Mouse (Mus musculus) retina, postnatal 1 day (tissue): ENCODE measurements around the gene Gnl2.
A peak's percentile ranks its signal among the peaks of the same experiment; 100 is the strongest.

Experiments used
- DNase-seq: peaks from one replicate; pipeline ENCODE4 v3.0.0-alpha.2; 2012

The Gnl2 gene

GRCm38 (mm10) chr4:125004886-125005285 lies 11.5 kb upstream of the Gnl2 start:
- DNase-seq = no peak

DNA sequence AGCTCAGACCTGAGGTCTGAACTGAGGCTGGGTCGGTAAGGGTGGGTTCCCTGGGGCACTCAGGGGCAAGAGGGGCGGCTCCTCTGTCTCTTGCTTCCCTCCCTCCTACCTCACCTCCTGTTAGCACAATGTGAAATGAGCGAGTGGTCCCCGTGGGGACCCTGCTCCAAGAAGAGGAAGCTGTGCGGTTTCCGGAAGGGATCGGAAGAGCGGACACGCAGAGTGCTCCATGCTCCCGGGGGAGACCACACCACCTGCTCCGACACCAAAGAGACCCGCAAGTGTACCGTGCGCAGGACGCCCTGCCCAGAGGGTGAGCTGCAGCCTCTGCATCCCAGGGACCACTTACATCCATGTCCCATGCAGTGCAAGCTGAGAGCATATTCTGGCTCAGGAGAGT lies 8.9 kb upstream of the Gnl2 start:
- no peak for DNase-seq

- DNase-seq = no peak
These were observed 8.2 kb upstream of the Gnl2 start for GRCm38 (mm10) chr4:125008220-125008619.

- peak; percentile 18 for DNase-seq
These were observed 7.7 kb upstream of the Gnl2 start for GRCm38 (mm10) chr4:125008712-125009111.

DNA sequence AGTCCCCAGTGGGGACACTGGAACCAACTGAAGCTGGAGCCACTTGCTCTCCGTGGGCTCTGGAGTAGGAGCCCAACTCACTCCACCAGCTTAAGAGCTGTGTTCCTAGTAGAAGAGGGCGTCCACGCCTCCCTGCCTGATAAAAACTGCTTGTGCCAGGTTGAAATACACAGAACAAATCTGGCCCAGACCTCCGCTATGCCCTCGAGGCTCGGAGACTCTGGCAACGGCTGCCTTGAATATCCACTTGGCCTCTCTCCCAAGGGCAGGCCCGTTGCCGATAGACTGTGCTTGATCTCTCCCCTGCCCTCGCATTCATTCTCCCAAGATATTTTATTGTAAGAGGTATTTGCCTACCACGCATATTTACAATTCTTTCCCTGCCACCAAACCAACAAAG lies 1.0 kb downstream of the Gnl2 start:
- no peak for DNase-seq

GRCm38 (mm10) chr4:125020780-125021538 lies 4.6 kb downstream of the Gnl2 start:
- peak; percentile 28 for DNase-seq

DNA sequence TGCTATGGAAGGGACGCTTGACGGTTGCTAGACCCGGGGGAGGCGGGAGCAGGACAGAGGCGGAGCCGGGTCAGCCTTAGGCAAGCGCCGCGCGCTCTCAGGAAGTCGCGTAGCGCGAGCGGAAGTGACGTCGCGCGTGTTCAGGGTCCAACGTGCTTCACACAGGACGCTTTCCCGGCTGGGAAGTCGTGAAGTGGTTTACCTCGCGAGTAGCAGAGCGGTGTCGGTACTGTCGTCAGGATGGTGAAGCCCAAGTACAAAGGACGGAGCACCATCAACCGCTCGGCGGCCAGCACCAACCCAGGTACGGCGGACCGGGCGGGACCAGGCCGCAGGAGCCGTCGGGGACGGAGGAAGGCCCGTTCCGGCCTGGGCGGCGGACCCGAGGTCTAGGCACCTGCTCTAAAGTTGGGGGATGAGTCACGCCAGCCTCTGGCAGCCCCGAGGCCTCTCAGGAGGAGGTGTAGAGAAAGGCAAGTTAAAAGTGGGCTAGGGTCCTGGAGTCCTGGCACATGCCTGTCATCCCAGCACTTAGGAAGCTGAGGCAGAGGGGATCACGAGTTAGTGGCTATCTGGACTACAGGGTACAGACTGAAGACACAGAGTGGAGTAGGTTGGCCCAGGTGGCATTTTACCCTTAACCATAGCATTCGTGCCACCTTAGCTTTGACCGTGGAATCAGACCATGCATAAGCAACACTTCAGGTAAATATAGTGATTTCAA lies 13.7 kb downstream of the Gnl2 start:
- peak; percentile 97 for DNase-seq

DNA sequence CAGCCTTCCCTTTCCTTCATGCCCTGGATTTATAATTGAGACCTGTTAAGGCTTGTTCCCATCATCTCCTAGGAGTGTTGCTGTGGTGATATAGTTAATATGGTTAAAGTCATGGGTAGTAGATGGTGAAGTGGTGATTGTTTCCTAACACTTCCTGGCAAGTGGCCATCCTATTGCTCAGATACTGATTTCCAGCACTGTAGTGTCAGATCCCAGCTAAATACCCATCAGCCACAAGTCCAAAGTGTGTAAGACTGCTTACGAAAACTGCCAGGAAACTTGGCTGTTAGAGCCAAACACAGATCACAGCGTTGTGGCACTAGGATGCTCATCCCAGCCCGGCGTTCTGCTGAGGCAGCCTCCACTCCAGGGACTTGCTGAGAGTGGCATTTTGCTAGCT lies 18.0 kb downstream of the Gnl2 start:
- no peak for DNase-seq

DNA sequence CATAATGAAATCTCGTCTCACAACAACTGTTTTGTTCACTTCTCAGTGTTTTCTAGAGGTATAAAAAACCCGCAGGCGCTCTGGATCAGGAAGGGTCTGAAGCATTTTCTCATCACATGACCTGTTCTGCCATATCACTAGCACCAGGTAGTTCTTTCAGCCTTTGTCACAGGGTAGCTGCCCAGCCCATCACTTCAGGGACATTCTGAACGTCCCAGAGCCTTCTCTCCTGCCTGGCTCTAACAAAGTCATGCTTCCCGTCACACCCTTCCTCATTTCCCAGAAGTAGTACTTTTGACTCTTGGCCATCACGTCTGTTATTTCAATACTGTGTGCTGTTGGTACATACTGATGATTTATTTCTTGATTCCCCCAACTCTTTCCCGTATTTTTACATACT lies 28.1 kb downstream of the Gnl2 start:
- DNase-seq = no peak

DNA sequence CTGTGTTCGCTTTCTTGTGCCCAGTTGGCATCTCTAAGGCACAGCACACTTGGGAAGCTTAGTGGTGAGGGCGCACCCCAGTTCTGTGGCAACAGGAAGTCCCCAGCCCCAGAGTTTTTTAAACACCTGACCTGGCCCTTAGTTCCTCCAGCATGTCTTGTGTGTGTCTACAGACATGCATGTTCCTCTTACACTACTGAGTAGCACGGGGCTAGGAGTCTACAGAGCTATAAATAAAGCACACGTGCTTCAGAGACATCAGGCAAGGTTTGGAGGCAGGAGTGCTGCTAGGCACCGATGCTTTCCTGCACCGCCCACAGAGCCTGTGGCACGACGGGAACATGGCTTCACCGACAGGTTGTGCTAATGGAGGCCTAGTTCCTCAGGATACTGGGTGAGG lies 39.0 kb downstream of the Gnl2 start:
- DNase-seq = no peak

GRCm38 (mm10) chr4:125056476-125056875 lies 40.1 kb downstream of the Gnl2 start:
- no peak for DNase-seq

DNA sequence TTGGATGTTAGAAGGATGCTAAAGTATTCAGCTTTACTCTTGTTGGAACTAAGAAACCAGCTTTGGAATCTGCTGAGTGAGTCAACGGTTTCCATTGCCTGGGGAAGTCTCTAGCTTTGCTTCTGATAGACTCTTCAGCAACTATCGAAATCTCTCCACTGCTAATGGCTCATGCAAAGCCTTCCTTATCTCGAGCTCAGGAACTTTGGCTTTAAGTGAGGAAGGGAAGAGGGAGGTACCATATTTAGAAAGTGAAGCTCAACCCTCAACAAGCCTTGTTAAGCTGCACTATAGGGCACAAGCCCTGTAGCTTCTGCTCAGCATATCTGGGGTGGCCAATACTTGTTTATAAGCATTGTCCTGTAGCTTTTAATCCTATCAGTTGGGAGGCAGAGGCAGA lies 40.9 kb downstream of the Gnl2 start:
- DNase-seq = no peak

DNA sequence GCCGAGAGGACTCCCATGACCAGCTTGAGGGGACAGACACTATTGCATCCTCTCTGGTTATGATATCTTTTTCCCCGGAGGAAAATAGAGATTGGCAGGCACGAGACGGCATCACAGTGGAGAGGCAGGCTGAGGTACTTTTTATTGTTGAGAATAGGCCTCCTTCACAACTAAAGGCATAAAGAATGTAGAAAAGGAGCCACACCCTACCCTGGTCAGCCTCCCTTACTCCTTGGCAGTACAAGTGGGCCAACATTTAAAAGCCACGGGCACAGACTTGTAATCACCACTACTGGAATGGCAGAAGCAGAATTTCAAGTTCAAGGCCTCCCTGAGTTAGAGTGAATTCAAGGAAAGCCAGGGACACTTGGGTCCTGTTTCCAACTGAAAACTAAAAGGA lies 41.6 kb downstream of the Gnl2 start:
- DNase-seq = no peak

DNA sequence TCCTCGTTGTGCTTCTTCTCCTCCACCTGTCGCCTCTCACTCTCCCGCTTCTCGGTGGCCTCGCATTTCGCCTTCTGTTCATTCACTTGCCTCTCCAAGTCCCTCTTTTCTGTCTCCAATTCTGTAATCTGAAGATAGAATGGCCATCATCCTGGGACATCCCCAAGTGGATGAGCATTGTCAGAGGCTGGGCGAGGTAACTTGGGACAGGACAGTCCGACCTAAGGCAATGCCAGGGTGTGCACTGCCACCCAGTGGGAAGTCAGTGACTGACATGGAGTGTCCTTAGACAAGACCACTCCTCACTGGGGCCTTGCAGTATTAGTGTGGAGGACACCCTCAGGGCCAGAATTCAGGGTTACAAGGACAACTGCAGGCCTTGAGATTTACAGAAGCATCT lies 42.6 kb downstream of the Gnl2 start:
- peak; percentile 73 for DNase-seq

GRCm38 (mm10) chr4:125063829-125064228 lies 47.4 kb downstream of the Gnl2 start:
- DNase-seq = peak; percentile 1

- DNase-seq = peak; percentile 78
These were observed 49.3 kb downstream of the Gnl2 start, which contains the start of gene Dnali1 for GRCm38 (mm10) chr4:125065517-125066307. Dnali1 (minus strand) TSS chr4:125065703.

- peak; percentile 96 for DNase-seq
These were observed 50.3 kb downstream of the Gnl2 start, which contains the start of gene Snip1 for GRCm38 (mm10) chr4:125066490-125067370. Snip1 (plus strand) TSS chr4:125066672.

DNA sequence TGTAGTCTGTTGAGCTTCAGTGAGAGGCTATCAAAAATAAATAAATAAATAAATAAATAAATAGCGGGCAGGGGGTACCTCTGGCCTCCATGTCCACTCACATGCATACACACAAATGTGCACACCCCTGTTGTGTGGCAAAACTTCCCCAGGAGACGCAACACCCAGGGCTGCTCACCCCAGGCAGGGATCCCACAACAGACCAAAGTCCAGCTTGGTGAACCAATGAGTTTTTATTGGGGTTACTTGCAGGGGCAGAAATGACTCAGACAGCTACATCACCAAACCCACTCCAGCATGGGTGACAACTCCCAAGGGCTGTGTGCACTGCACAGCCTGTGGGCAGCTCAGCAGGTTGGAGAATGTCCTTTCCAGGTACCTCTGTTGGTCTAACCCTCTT lies 61.3 kb downstream of the Gnl2 start:
- DNase-seq = no peak

- no peak for DNase-seq
These were observed 62.3 kb downstream of the Gnl2 start for GRCm38 (mm10) chr4:125078698-125079097.

DNA sequence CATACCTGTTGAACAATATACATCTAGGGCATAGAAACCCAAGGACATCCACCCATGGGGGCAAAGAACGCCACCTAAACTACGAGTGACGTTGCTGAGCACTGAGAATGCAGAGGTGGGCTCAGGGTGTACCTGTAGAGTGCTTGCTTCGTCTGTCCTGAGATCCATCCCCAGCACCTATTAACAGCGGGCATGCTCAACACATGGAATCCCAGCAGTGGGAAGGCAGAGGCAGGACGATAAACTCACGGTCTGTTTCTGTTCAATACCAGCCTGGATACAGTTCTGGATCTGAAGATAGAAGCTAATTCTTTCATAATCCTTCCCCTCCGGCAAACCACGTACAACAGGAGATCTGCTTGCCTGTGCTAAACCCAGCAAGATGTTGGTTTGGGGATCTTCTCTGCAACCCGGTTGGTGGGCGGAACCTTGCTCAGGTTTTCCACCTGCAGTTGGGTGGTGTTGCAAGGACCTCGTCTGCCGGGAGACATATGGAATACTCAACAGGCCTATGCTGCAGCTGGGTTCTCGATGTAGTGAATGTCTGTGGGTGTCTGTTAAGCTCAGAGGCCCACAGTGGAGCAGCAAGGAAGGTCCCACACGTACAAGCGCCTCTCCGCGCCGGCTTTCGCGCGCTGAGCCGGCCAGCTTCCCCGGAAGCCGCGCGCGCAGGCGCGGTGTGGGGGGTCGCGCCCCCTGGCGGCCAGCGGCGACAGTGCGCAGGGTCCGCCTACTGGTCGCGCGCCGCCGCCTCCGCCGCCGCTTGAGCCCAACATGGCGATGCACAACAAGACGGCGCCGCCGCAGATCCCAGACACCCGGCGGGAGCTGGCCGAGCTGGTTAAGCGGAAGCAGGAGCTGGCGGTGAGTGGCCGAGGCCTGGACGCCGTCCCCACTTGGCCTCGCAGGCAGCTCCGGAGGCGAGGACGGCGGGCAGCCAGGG lies 68.3 kb downstream of the Gnl2 start, which contains the start of gene Meaf6:
TSS of gene Meaf6 (plus strand) at position 732 of the 943 bp plus-strand sequence.
- DNase-seq = peak; percentile 93

DNA sequence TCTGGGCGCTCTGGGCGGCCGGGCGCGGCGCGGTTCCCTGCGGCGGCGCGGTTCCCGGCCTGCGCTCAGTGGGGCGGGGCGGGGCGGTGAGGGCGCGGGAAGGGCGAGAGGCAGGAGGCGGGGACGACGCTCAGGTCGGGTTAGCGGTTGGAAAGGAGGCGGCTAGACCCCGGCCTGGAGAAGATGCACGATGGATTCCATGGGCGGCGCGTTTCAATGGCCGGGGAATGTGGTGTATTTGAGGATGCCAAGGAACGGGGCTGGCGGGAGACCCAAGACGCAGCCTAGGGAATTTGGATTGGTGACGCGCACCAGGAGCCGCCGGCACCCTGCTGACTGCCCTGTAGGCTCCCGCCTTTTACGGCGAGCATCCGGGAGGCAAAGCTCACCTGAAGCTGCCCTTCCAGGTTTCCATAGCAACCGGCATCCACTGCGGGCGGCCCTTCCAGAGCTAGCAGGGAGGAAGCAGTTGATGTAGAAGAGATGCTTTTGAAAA lies 69.0 kb downstream of the Gnl2 start:
- peak; percentile 89 for DNase-seq
